In genomic region chr2:166154749-166155453, GRCm38 (mm10) we compare ENCODE assay signal across 8 mouse cellular contexts. TPM values are rescaled to one million over a fixed set of nuclear protein-coding genes. Genes with fewer than 3 reads are reported as not detected.
DNase-seq lines count a peak whose midpoint lies in the region; ATAC-seq and TF ChIP-seq lines count a peak whose summit lies in the region.

No protein-coding gene starts in this region.

- H3K4me2 ChIP-seq in embryonic facial prominence, embryonic 13.5 days = peak overlapping the region; percentile 93
- H3K4me2 ChIP-seq in hindbrain, embryonic 12.5 days (replicated peaks) = peak overlapping the region; percentile 96
- H3K4me2 ChIP-seq in limb, embryonic 14.5 days (replicated peaks; ENCODE audit: low read depth, low read length, severe bottlenecking) = peak overlapping the region; percentile 87
- peak overlapping the region; percentile 95 for H3K4me2 ChIP-seq in midbrain, embryonic 16.5 days (ENCODE audit: low read length)

- H3K9ac ChIP-seq in embryonic facial prominence, embryonic 13.5 days = peak overlapping the region; percentile 96
- H3K9ac ChIP-seq in hindbrain, embryonic 12.5 days = peak overlapping the region; percentile 96
- H3K9ac ChIP-seq in limb, embryonic 14.5 days (ENCODE audit: low read depth, low read length, severe bottlenecking) = peak overlapping the region; percentile 95
- H3K9ac ChIP-seq in midbrain, embryonic 16.5 days (ENCODE audit: low read depth, low read length) = peak overlapping the region; percentile 94

- peaks cover 52% of the 10 kb centered on the region for H3K27me3 ChIP-seq in erythroblast, embryonic 14.5 days (ENCODE audit: control insufficient read depth)
- no peaks in the 10 kb centered on the region for H3K27me3 ChIP-seq in E14TG2a.4 (ENCODE audit: insufficient read depth, low read length)
- H3K27me3 ChIP-seq in embryonic facial prominence, embryonic 13.5 days = no peaks in the 10 kb centered on the region
- peaks cover 30% of the 10 kb centered on the region for H3K27me3 ChIP-seq in hindbrain, embryonic 12.5 days
- no peaks in the 10 kb centered on the region for H3K27me3 ChIP-seq in limb, embryonic 14.5 days (ENCODE audit: control insufficient read depth, insufficient read depth, low read length)
- H3K27me3 ChIP-seq in midbrain, embryonic 16.5 days (ENCODE audit: control insufficient read depth, insufficient read depth, low read depth, low read length) = peaks cover 2% of the 10 kb centered on the region; the same call in 1 of the 2 replicates

- peak overlapping the region; percentile 98 for H3K27ac ChIP-seq in embryonic facial prominence, embryonic 13.5 days
- peak overlapping the region; percentile 94 for H3K27ac ChIP-seq in hindbrain, embryonic 12.5 days
- peak overlapping the region; percentile 98 for H3K27ac ChIP-seq in limb, embryonic 14.5 days (replicated peaks; ENCODE audit: low read depth, low read length)
- peak overlapping the region; percentile 89 for H3K27ac ChIP-seq in midbrain, embryonic 16.5 days (ENCODE audit: low read length)

- H3K4me1 ChIP-seq in erythroblast, embryonic 14.5 days (ENCODE audit: control insufficient read depth) = no peaks in the 10 kb centered on the region
- H3K4me1 ChIP-seq in E14TG2a.4 (replicated peaks; ENCODE audit: low read depth, low read length) = peaks cover 72% of the 10 kb centered on the region
- H3K4me1 ChIP-seq in embryonic facial prominence, embryonic 13.5 days = peaks cover 68% of the 10 kb centered on the region
- peaks cover 56% of the 10 kb centered on the region for H3K4me1 ChIP-seq in hindbrain, embryonic 12.5 days
- H3K4me1 ChIP-seq in limb, embryonic 14.5 days (ENCODE audit: control insufficient read depth, insufficient read depth, low read length) = peaks cover 69% of the 10 kb centered on the region
- peaks cover 34% of the 10 kb centered on the region for H3K4me1 ChIP-seq in midbrain, embryonic 16.5 days (ENCODE audit: control insufficient read depth, insufficient read depth, low read length)

- no peaks in the 10 kb centered on the region for H3K9me3 ChIP-seq in erythroblast, embryonic 14.5 days (ENCODE audit: control insufficient read depth, low read length)
- no peaks in the 10 kb centered on the region for H3K9me3 ChIP-seq in E14TG2a.4 (ENCODE audit: low read length)
- no peaks in the 10 kb centered on the region for H3K9me3 ChIP-seq in embryonic facial prominence, embryonic 13.5 days
- no peaks in the 10 kb centered on the region for H3K9me3 ChIP-seq in hindbrain, embryonic 12.5 days (replicated peaks)
- no peaks in the 10 kb centered on the region for H3K9me3 ChIP-seq in limb, embryonic 14.5 days (ENCODE audit: control insufficient read depth, low read length)
- no peaks in the 10 kb centered on the region for H3K9me3 ChIP-seq in midbrain, embryonic 16.5 days (replicated peaks; ENCODE audit: control insufficient read depth, low read length, poor library complexity, severe bottlenecking)

- DNase-seq in limb, embryonic 14.5 days (ENCODE audit: low spot score) = no peak
- DNase-seq in T-cell, adult 2 months (ENCODE audit: low spot score) = no peak

- ATAC-seq in erythroblast, adult 5-6 weeks (replicated peaks; ENCODE audit: low FRiP score, poor library complexity, severe bottlenecking) = no peak
- peak; percentile 34; the same call in 1 of the 2 replicates for ATAC-seq in embryonic facial prominence, embryonic 13.5 days (ENCODE audit: insufficient number of reproducible peaks, insufficient read depth, low FRiP score, low TSS enrichment, low read depth)
- ATAC-seq in hindbrain, embryonic 12.5 days (ENCODE audit: low FRiP score) = peak; percentile 65
- ATAC-seq in limb, embryonic 14.5 days (ENCODE audit: low FRiP score, low read depth) = peak; percentile 32
- peak; percentile 74 for ATAC-seq in midbrain, embryonic 16.5 days

- WGBS in embryonic facial prominence, embryonic 13.5 days = under 1% methylated on average over 74 of the region's 95 CpGs
- under 1% methylated on average over 80 of the region's 95 CpGs for WGBS in hindbrain, embryonic 12.5 days
- 1% methylated on average over 45 of the region's 95 CpGs for WGBS in limb, embryonic 14.5 days
- 1% methylated on average over 61 of the region's 95 CpGs for WGBS in midbrain, embryonic 16.5 days

- no peaks in the 10 kb centered on the region for H3K36me3 ChIP-seq in erythroblast, embryonic 14.5 days (ENCODE audit: control insufficient read depth)
- H3K36me3 ChIP-seq in E14TG2a.4 (ENCODE audit: insufficient read depth, low read length) = peaks cover 23% of the 10 kb centered on the region
- H3K36me3 ChIP-seq in embryonic facial prominence, embryonic 13.5 days = no peaks in the 10 kb centered on the region
- 0 out of 2 replicates have a peak, but pooled peaks cover 3% of the 10 kb centered on the region for H3K36me3 ChIP-seq in hindbrain, embryonic 12.5 days
- no peaks in the 10 kb centered on the region for H3K36me3 ChIP-seq in limb, embryonic 14.5 days (ENCODE audit: control insufficient read depth, insufficient read depth, low read length)
- H3K36me3 ChIP-seq in midbrain, embryonic 16.5 days (ENCODE audit: control insufficient read depth, insufficient read depth, low read length) = no peaks in the 10 kb centered on the region

- H3K4me3 ChIP-seq in erythroblast, embryonic 14.5 days (replicated peaks) = peak overlapping the region; percentile 16
- H3K4me3 ChIP-seq in E14TG2a.4 (replicated peaks; ENCODE audit: low read length) = peak overlapping the region; percentile 90
- H3K4me3 ChIP-seq in embryonic facial prominence, embryonic 13.5 days = peak overlapping the region; percentile 81
- peak overlapping the region; percentile 83 for H3K4me3 ChIP-seq in hindbrain, embryonic 12.5 days
- peak overlapping the region; percentile 84 for H3K4me3 ChIP-seq in limb, embryonic 14.5 days (replicated peaks; ENCODE audit: low read length)
- peak overlapping the region; percentile 83 for H3K4me3 ChIP-seq in midbrain, embryonic 16.5 days (ENCODE audit: low read depth, low read length)

- TF ChIP-seq POLR2A in limb, embryonic 14.5 days (IDR thresholded peaks at IDR 0.05; ENCODE audit: borderline replicate concordance, extremely low read depth, insufficient read depth, insufficient read length) = no peak

- no peak for TF ChIP-seq CTCF in E14TG2a.4 (conservative IDR thresholded peaks at IDR 0.05; ENCODE audit: low read length)

RNA-seq across cellular contexts. Expression of gene Sulf2, which starts 0.6 kb away (rescaled TPM):
- polyA plus RNA-seq in erythroblast, embryonic 14.5 days (2012) = 0.01 TPM in 1 of 2 replicates, not detected in the other
- 2.5 and 5.4 TPM in 2 replicates for total RNA-seq in erythroblast, adult 5-6 weeks (2015; ENCODE audit: low replicate concordance)
- total RNA-seq in erythroblast, adult 5-6 weeks (2017; ENCODE audit: low replicate concordance) = 1.1 and 6.0 TPM in 2 replicates
- polyA plus RNA-seq in embryonic facial prominence, embryonic 13.5 days (2015; fragmentation: Nextera tagmentation; extraction: Ambion mirVana) = 127 and 143 TPM in 2 replicates
- polyA plus RNA-seq in hindbrain, embryonic 12.5 days (2016; fragmentation: Nextera tagmentation; extraction: Ambion mirVana) = 185 and 186 TPM in 2 replicates
- 294 and 361 TPM in 2 replicates for polyA plus RNA-seq in limb, embryonic 14.5 days (2012; rRNA removed)
- 200 and 235 TPM in 2 replicates for polyA plus RNA-seq in limb, embryonic 14.5 days (2014; fragmentation: Nextera tagmentation; extraction: Ambion mirVana)
- polyA plus RNA-seq in midbrain, embryonic 16.5 days (2015; fragmentation: Nextera tagmentation; extraction: Ambion mirVana) = 88.1 and 94.5 TPM in 2 replicates

Comparison
In these comparisons a context has a peak if more than half of its experiments do, and no peak if none do; other contexts are left out.
1. H3K4me3 ChIP-seq: peak in every context shown above with its lines; median percentile 90 in E14TG2a.4; 84 in limb, embryonic 14.5 days; 83 in hindbrain, embryonic 12.5 days; 83 in midbrain, embryonic 16.5 days; 81 in embryonic facial prominence, embryonic 13.5 days; 16 in erythroblast, embryonic 14.5 days.
2. RNA of gene Sulf2, which starts 0.6 kb away (polyA plus RNA-seq): 200 to 361 TPM in limb, embryonic 14.5 days, 185 to 186 TPM in hindbrain, embryonic 12.5 days, 127 to 143 TPM in embryonic facial prominence, embryonic 13.5 days and 88.1 to 94.5 TPM in midbrain, embryonic 16.5 days; 0.01 TPM in erythroblast, embryonic 14.5 days; every median in the first group is over 10 times any median in the second.
3. Peak in every context shown above with its lines, with median percentiles within 50 percentile points of each other: H3K27ac ChIP-seq, H3K4me2 ChIP-seq and H3K9ac ChIP-seq.